Mouse (Mus musculus) embryonic facial prominence, embryonic 14.5 days (tissue): ENCODE data around the gene Calr. TPM values are rescaled to one million over a fixed set of nuclear protein-coding genes. Genes with fewer than 3 reads are reported as not detected.

Experiments
- ATAC-seq: fragments of 200-750 bp; cut with Nextera tagmentation; 2 replicates; pipeline ENCODE4 v1.8.0; 2017; ENCODE audit warnings: low read depth, moderate number of reproducible peaks, moderate TSS enrichment
- DNase-seq: peaks from one replicate; pipeline ENCODE4 v3.0.0-alpha.2; 2015; ENCODE audit warnings: low spot score
- H3K27ac ChIP-seq: fragments of 300-500 bp; sonication (generic); replicated peaks from 2 replicates; pipeline ENCODE4 v1.5.1; 2014; ENCODE audit warnings: low read depth, mild to moderate bottlenecking, low read length, moderate library complexity
- H3K27me3 ChIP-seq: fragments of 300-500 bp; sonication (generic); replicated peaks from 2 replicates; pipeline ENCODE4 v1.6.1; 2014; ENCODE audit warnings: low read length; ENCODE audit not compliant: control insufficient read depth, insufficient read depth
- H3K36me3 ChIP-seq: fragments of 300-500 bp; sonication (generic); 2 replicates; pipeline ENCODE4 v1.6.1; 2014; ENCODE audit warnings: low read length, mixed read lengths; ENCODE audit not compliant: control insufficient read depth, insufficient read depth
- H3K4me1 ChIP-seq: fragments of 300-500 bp; sonication (generic); 2 replicates; pipeline ENCODE4 v1.6.1; 2014; ENCODE audit warnings: antibody characterized with exemption, low read length; ENCODE audit not compliant: control insufficient read depth, insufficient read depth
- H3K4me2 ChIP-seq: fragments of 300-500 bp; sonication (generic); 2 replicates; pipeline ENCODE4 v1.6.1; 2014; ENCODE audit warnings: low read depth, mild to moderate bottlenecking, low read length, moderate library complexity, mixed read lengths
- H3K4me3 ChIP-seq: fragments of 300-500 bp; sonication (generic); 2 replicates; pipeline ENCODE4 v1.5.1; 2014; ENCODE audit warnings: low read depth, mild to moderate bottlenecking, low read length
- H3K9ac ChIP-seq: fragments of 300-500 bp; sonication (generic); 2 replicates; pipeline ENCODE4 v1.6.1; 2014; ENCODE audit warnings: low read depth, mild to moderate bottlenecking, low read length, moderate library complexity, mixed read lengths
- H3K9me3 ChIP-seq: fragments of 300-500 bp; sonication (generic); 2 replicates; pipeline ENCODE4 v1.6.1; 2016; ENCODE audit warnings: low read length; ENCODE audit not compliant: control insufficient read depth
- WGBS: fragments of 180-500 bp; shearing (Covaris S2); extraction: QIAGEN DNeasy Blood & Tissue Kit; methylation state at CpG from one replicate; pipeline ENCODE4 v1.1.7; 2014; 5-methylcytosine and 5-hydroxymethylcytosine counted together
- polyA plus RNA-seq: library from polyadenylated mRNA; unstranded; fragments of >200 nt; fragmentation: Nextera tagmentation; extraction: Ambion mirVana; gene quantifications from 2 replicates; pipeline ENCODE4 v1.2.1, GENCODE M21; 2014

Gene Calr
- polyA plus RNA-seq, 1 experiment from 2014 or later: 891 TPM

- no peak for ATAC-seq
- 0 out of 2 replicates have a peak, but pooled peaks cover 3% of the 10 kb centered on the region for H3K9me3 ChIP-seq
- no peak overlapping the region for H3K4me2 ChIP-seq
- no peak overlapping the region for H3K9ac ChIP-seq
- H3K27me3 ChIP-seq: peaks cover 6% of the 10 kb centered on the region
- H3K4me3 ChIP-seq: no peak overlapping the region
- 92% methylated on average over 5 of the region's 5 CpGs for WGBS
- H3K4me1 ChIP-seq: peaks cover 4% of the 10 kb centered on the region
- DNase-seq: no peak
- H3K27ac ChIP-seq: no peak overlapping the region
- H3K36me3 ChIP-seq: no peaks in the 10 kb centered on the region
These were observed 40.7 kb downstream of the Calr start for GRCm38 (mm10) chr8:84806031-84806430.

- peaks cover 25% of the 10 kb centered on the region for H3K4me1 ChIP-seq
These were observed 46.5 kb downstream of the Calr start, which contains the start of gene Nfix for GRCm38 (mm10) chr8:84799999-84800831. Nfix (minus strand) TSS chr8:84800344.

GRCm38 (mm10) chr8:84799136-84799931 lies 47.4 kb downstream of the Calr start:
- peak; percentile 66 for DNase-seq
- peak overlapping the region; percentile 71 for H3K4me3 ChIP-seq
- H3K9ac ChIP-seq: peak overlapping the region; percentile 95
- WGBS: under 1% methylated on average over 31 of the region's 108 CpGs
- no peaks in the 10 kb centered on the region for H3K9me3 ChIP-seq
- peak overlapping the region; percentile 89 for H3K4me2 ChIP-seq
- ATAC-seq: peak; percentile 15; the same call in 1 of the 2 replicates
- peaks cover 34% of the 10 kb centered on the region for H3K4me1 ChIP-seq
- peaks cover 18% of the 10 kb centered on the region for H3K27me3 ChIP-seq
- peaks cover 18% of the 10 kb centered on the region; the same call in 1 of the 2 replicates for H3K36me3 ChIP-seq
- H3K27ac ChIP-seq: peak overlapping the region; percentile 96

More at GRCm38 (mm10) chr8:84799999-84800831, 46.5 kb downstream of the Calr start, which contains the start of gene Nfix:
- Histone ChIP-seq H3K27me3 (peaks cover 18% of the 10 kb centered on the region), H3K9me3 (no peaks in the 10 kb centered on the region), H3K4me3 (peak within 1 kb of the TSS; percentile 71), H3K4me2 (peak within 1 kb of the TSS; percentile 89), H3K27ac (peak within 1 kb of the TSS; percentile 96), H3K36me3 (peaks cover 18% of the 10 kb centered on the region; the same call in 1 of the 2 replicates), H3K9ac (peak within 1 kb of the TSS; percentile 95)
- ATAC-seq (peak; percentile 62), DNase-seq (peak; percentile 76)
- 2% methylated on average over 25 of the region's 125 CpGs for WGBS

- H3K9me3 ChIP-seq: no peaks in the 10 kb centered on the region
- peak overlapping the region; percentile 89 for H3K4me2 ChIP-seq
- DNase-seq (no peak), ATAC-seq (no peak)
- peak overlapping the region; percentile 96 for H3K27ac ChIP-seq
- H3K27me3 ChIP-seq: peaks cover 18% of the 10 kb centered on the region
- peak overlapping the region; percentile 71 for H3K4me3 ChIP-seq
- whole genome bisulfite sequencing: 49% methylated on average over 10 of the region's 10 CpGs
- peaks cover 18% of the 10 kb centered on the region; the same call in 1 of the 2 replicates for H3K36me3 ChIP-seq
- peak overlapping the region; percentile 95 for H3K9ac ChIP-seq
- H3K4me1 ChIP-seq: peaks cover 42% of the 10 kb centered on the region
These were observed 48.1 kb downstream of the Calr start for GRCm38 (mm10) chr8:84798446-84799135.

GRCm38 (mm10) chr8:84797971-84798370 lies 48.8 kb downstream of the Calr start:
- Histone ChIP-seq H3K27ac (no peak overlapping the region), H3K9me3 (no peaks in the 10 kb centered on the region), H3K4me2 (peak overlapping the region; percentile 89), H3K9ac (peak overlapping the region; percentile 95), H3K36me3 (peaks cover 18% of the 10 kb centered on the region), H3K27me3 (peaks cover 18% of the 10 kb centered on the region), H3K4me1 (peaks cover 44% of the 10 kb centered on the region), H3K4me3 (peak overlapping the region; percentile 71)
- DNase-seq (no peak), ATAC-seq (no peak)
- WGBS: 83% methylated on average over 5 of the region's 6 CpGs

GRCm38 (mm10) chr8:84797256-84797797 lies 49.4 kb downstream of the Calr start:
- H3K9ac ChIP-seq: 0 out of 2 replicates have a peak overlapping the region, but pooled peaks have one; percentile 95
- H3K4me1 ChIP-seq: peaks cover 44% of the 10 kb centered on the region
- H3K27ac ChIP-seq: no peak overlapping the region
- no peak for DNase-seq
- WGBS: 81% methylated on average over 15 of the region's 15 CpGs
- H3K4me2 ChIP-seq: peak overlapping the region; percentile 89
- peaks cover 12% of the 10 kb centered on the region; the same call in 1 of the 2 replicates for H3K27me3 ChIP-seq
- no peak for ATAC-seq
- peak overlapping the region; percentile 71; the same call in 1 of the 2 replicates for H3K4me3 ChIP-seq
- H3K9me3 ChIP-seq: no peaks in the 10 kb centered on the region
- peaks cover 19% of the 10 kb centered on the region for H3K36me3 ChIP-seq

- ATAC-seq: no peak
- 31% methylated on average over 7 of the region's 7 CpGs for WGBS
These were observed 52.2 kb downstream of the Calr start for GRCm38 (mm10) chr8:84794486-84794885.

More at GRCm38 (mm10) chr8:84794486-84794885, 52.2 kb downstream of the Calr start:
- Histone ChIP-seq H3K4me2 (peak overlapping the region; percentile 51), H3K27ac (peak overlapping the region; percentile 81), H3K4me3 (peak overlapping the region; percentile 13; the same call in 1 of the 2 replicates), H3K36me3 (peaks cover 26% of the 10 kb centered on the region), H3K9me3 (no peaks in the 10 kb centered on the region), H3K4me1 (peaks cover 59% of the 10 kb centered on the region), H3K27me3 (peaks cover 11% of the 10 kb centered on the region; the same call in 1 of the 2 replicates), H3K9ac (peak overlapping the region; percentile 43)
- no peak for DNase-seq
